Mouse (Mus musculus) kidney, adult 11 months (tissue): Measurements from ENCODE around the gene Actl7a.

Source experiments
- DNase-seq: peaks from one replicate; pipeline ENCODE4 v3.0.0; 2022

Actl7a gene

GRCm38 (mm10) chr4:56767861-56768284 lies 24.7 kb downstream of the Actl7a start:
- DNase-seq: no peak

GRCm38 (mm10) chr4:56768913-56769312 lies 25.7 kb downstream of the Actl7a start:
- peak; percentile 21 for DNase-seq

GRCm38 (mm10) chr4:56771065-56771464 lies 27.9 kb downstream of the Actl7a start:
- no peak for DNase-seq

- DNase-seq: no peak
Observed at GRCm38 (mm10) chr4:56791373-56791772, 48.2 kb downstream of the Actl7a start.
